Mouse (Mus musculus): ENCODE measurements at regions not wholly inside any gene's neighbourhood (a gene's known extent, or its start where the extent isn't known, plus 50 kb on each side); places are given as distances from the start of the nearest gene placed in this dataset.

- no peak for TF ChIP-seq FLI1 (IDR thresholded peaks at IDR 0.05; ENCODE audit: low read length)
- no peak for TF ChIP-seq GATA1 (IDR thresholded peaks at IDR 0.05; ENCODE audit: borderline replicate concordance, low read length)
Observed at GRCm38 (mm10) chr4:125290761-125291160, 163.1 kb upstream of the Zc3h12a start.

All from megakaryocyte, embryonic 14.5 days (primary cell).